Mouse (Mus musculus) limb, embryonic 10.5 days (tissue): ENCODE measurements around the gene Scrn3. TPM values are rescaled to one million over a fixed set of nuclear protein-coding genes. Genes with fewer than 3 reads are reported as not detected.

Experiments used
- DNase-seq: peaks from one replicate; pipeline ENCODE4 v3.0.0-alpha.2; 2017; ENCODE audit warnings: low spot score
- H3K27ac ChIP-seq: fragments of 300-500 bp; sonication (generic); 2 replicates; pipeline ENCODE4 v1.5.1; 2016; ENCODE audit warnings: mild to moderate bottlenecking
- H3K27me3 ChIP-seq: fragments of 300-500 bp; sonication (generic); 2 replicates; pipeline ENCODE4 v1.6.1; 2016; ENCODE audit warnings: low read depth, mild to moderate bottlenecking; ENCODE audit not compliant: poor library complexity, severe bottlenecking
- H3K36me3 ChIP-seq: fragments of 300-500 bp; sonication (generic); 2 replicates; pipeline ENCODE4 v1.6.1; 2016; ENCODE audit warnings: mild to moderate bottlenecking, moderate library complexity
- H3K4me1 ChIP-seq: fragments of 300-500 bp; sonication (generic); 2 replicates; pipeline ENCODE4 v1.6.1; 2016
- H3K4me3 ChIP-seq: fragments of 300-500 bp; sonication (generic); 2 replicates; pipeline ENCODE4 v1.5.1; 2016; ENCODE audit warnings: mild to moderate bottlenecking, moderate library complexity
- H3K9me3 ChIP-seq: fragments of 300-500 bp; sonication (generic); replicated peaks from 2 replicates; pipeline ENCODE4 v1.6.1; 2016; ENCODE audit warnings: mild to moderate bottlenecking
- WGBS: fragments of 180-500 bp; shearing (Covaris S2); methylation state at CpG from one replicate; pipeline ENCODE4 v1.1.7; 2016; 5-methylcytosine and 5-hydroxymethylcytosine counted together
- polyA plus RNA-seq: library from polyadenylated mRNA; unstranded; fragments of >200 nt; fragmentation: Nextera tagmentation; extraction: Ambion mirVana; gene quantifications from 2 replicates; pipeline ENCODE4 v1.2.1, GENCODE M21; 2016

Scrn3 gene
- polyA plus RNA-seq, 1 experiment from 2014 or later, result 16.5 TPM

- H3K36me3 ChIP-seq, result no peaks in the 10 kb centered on the region
- H3K27me3 ChIP-seq, result peaks cover 11% of the 10 kb centered on the region; the same call in 1 of the 2 replicates
- peak overlapping the region; percentile 68 for H3K4me3 ChIP-seq
- H3K9me3 ChIP-seq, result no peaks in the 10 kb centered on the region
- no peak for DNase-seq
- 2% methylated on average over 29 of the region's 29 CpGs for WGBS
- peaks cover 9% of the 10 kb centered on the region for H3K4me1 ChIP-seq
- H3K27ac ChIP-seq, result peak overlapping the region; percentile 79
Measured at GRCm38 (mm10) chr2:73385641-73386355, 73.4 kb downstream of the Scrn3 start.

GRCm38 (mm10) chr2:73386356-73387046 lies 74.1 kb downstream of the Scrn3 start, which contains the start of gene Gpr155:
TSS of gene Gpr155 (minus strand) at chr2:73386572.
- H3K9me3 ChIP-seq, result no peaks in the 10 kb centered on the region
- under 1% methylated on average over 43 of the region's 44 CpGs for WGBS
- H3K27me3 ChIP-seq, result peaks cover 11% of the 10 kb centered on the region; the same call in 1 of the 2 replicates
- peak within 1 kb of the TSS; percentile 68 for H3K4me3 ChIP-seq
- peak within 1 kb of the TSS; percentile 79 for H3K27ac ChIP-seq
- no peaks in the 10 kb centered on the region for H3K36me3 ChIP-seq
- H3K4me1 ChIP-seq, result peaks cover 9% of the 10 kb centered on the region
- peak; percentile 99 for DNase-seq

Other genes starting within 250 kb of the Scrn3 start
- 107 and 112 TPM in 2 replicates for gene Ola1, start 93.7 kb upstream of the Scrn3 start, polyA plus RNA-seq
- 0.19 and 0.36 TPM in 2 replicates for gene Sp9, start 40.7 kb upstream of the Scrn3 start, polyA plus RNA-seq
- gene Cir1, start 100 bp downstream of the Scrn3 start, polyA plus RNA-seq, result 12.2 and 14.3 TPM in 2 replicates
- gene Gpr155, start 74.0 kb downstream of the Scrn3 start, polyA plus RNA-seq, result 1.4 and 2.4 TPM in 2 replicates
- 13.3 and 14.2 TPM in 2 replicates for gene Wipf1, start 217.1 kb downstream of the Scrn3 start, polyA plus RNA-seq